Mouse (Mus musculus): ENCODE measurements around the gene Gckr. TPM values are rescaled to one million over a fixed set of nuclear protein-coding genes. Genes with fewer than 3 reads are reported as not detected.

Gene Gckr
- polyA plus RNA-seq, 1 experiment, result 0.48 TPM

DNA sequence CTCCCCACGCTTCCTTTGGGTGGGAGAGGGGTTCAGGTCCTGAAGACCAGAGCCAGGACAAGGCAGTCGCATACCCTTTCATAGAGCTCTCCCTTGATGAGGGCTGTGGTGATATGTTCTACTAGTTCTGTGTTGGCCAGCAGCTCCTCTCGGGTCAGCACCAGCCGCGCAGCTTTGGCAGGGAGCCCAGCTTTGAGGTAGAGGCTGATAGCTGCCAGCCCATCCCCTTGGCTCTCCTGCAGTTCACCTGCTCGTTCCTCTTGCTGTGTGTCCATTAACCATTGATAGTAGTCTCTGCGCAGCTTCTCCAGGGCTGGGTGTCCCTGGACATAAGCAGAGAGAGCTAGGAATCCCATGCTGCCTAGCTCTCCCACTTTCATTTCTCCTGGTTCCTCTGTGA is 31.1 kb upstream of the Gckr start:
- H3K27ac ChIP-seq (ENCODE audit: insufficient read depth, low read length), result no peak overlapping the region
- H3K36me3 ChIP-seq (ENCODE audit: control insufficient read depth, insufficient read depth, low read length, poor library complexity, severe bottlenecking), result no peaks in the 10 kb centered on the region
- H3K4me1 ChIP-seq (ENCODE audit: control insufficient read depth, insufficient read depth, low read length), result no peaks in the 10 kb centered on the region
- TF ChIP-seq CTCF (IDR thresholded peaks at IDR 0.05; ENCODE audit: low read depth, low read length) (no peak), POLR2A (IDR thresholded peaks at IDR 0.05; ENCODE audit: insufficient read depth, low read length) (no peak), EP300 (IDR thresholded peaks at IDR 0.05; ENCODE audit: insufficient read depth, low read depth, low read length) (no peak)
- no peaks in the 10 kb centered on the region for H3K27me3 ChIP-seq (ENCODE audit: control insufficient read depth, insufficient read depth, low read length, poor library complexity, severe bottlenecking)
- H3K9me3 ChIP-seq (replicated peaks; ENCODE audit: control insufficient read depth, insufficient read depth, low read length, poor library complexity, severe bottlenecking), result no peaks in the 10 kb centered on the region
- H3K9ac ChIP-seq (ENCODE audit: low read depth, poor library complexity, severe bottlenecking), result no peak overlapping the region
- no peak overlapping the region for H3K4me3 ChIP-seq (ENCODE audit: low read depth, low read length)

GRCm38 (mm10) chr5:31267686-31268085 is 29.6 kb upstream of the Gckr start:
- Histone ChIP-seq H3K36me3 (ENCODE audit: control insufficient read depth, insufficient read depth, low read length, poor library complexity, severe bottlenecking) (no peaks in the 10 kb centered on the region), H3K27ac (ENCODE audit: insufficient read depth, low read length) (no peak overlapping the region)
- TF ChIP-seq CTCF (IDR thresholded peaks at IDR 0.05; ENCODE audit: low read depth, low read length) (no peak), POLR2A (IDR thresholded peaks at IDR 0.05; ENCODE audit: insufficient read depth, low read length) (no peak), EP300 (IDR thresholded peaks at IDR 0.05; ENCODE audit: insufficient read depth, low read depth, low read length) (no peak)

GRCm38 (mm10) chr5:31273018-31273417 is 24.2 kb upstream of the Gckr start:
- H3K27ac ChIP-seq (ENCODE audit: insufficient read depth, low read length), result no peak overlapping the region
- H3K27me3 ChIP-seq (ENCODE audit: control insufficient read depth, insufficient read depth, low read length, poor library complexity, severe bottlenecking), result no peaks in the 10 kb centered on the region
- H3K4me3 ChIP-seq (ENCODE audit: low read depth, low read length), result no peak overlapping the region
- no peaks in the 10 kb centered on the region for H3K9me3 ChIP-seq (replicated peaks; ENCODE audit: control insufficient read depth, insufficient read depth, low read length, poor library complexity, severe bottlenecking)
- no peaks in the 10 kb centered on the region for H3K4me1 ChIP-seq (ENCODE audit: control insufficient read depth, insufficient read depth, low read length)
- TF ChIP-seq EP300 (IDR thresholded peaks at IDR 0.05; ENCODE audit: insufficient read depth, low read depth, low read length) (no peak), CTCF (IDR thresholded peaks at IDR 0.05; ENCODE audit: low read depth, low read length) (no peak), POLR2A (IDR thresholded peaks at IDR 0.05; ENCODE audit: insufficient read depth, low read length) (no peak)
- H3K9ac ChIP-seq (ENCODE audit: low read depth, poor library complexity, severe bottlenecking), result no peak overlapping the region
- no peaks in the 10 kb centered on the region for H3K36me3 ChIP-seq (ENCODE audit: control insufficient read depth, insufficient read depth, low read length, poor library complexity, severe bottlenecking)

More at GRCm38 (mm10) chr5:31267686-31268085, 29.6 kb upstream of the Gckr start:
- no peak overlapping the region for H3K9ac ChIP-seq (ENCODE audit: low read depth, poor library complexity, severe bottlenecking)
- no peaks in the 10 kb centered on the region for H3K4me1 ChIP-seq (ENCODE audit: control insufficient read depth, insufficient read depth, low read length)
- H3K9me3 ChIP-seq (replicated peaks; ENCODE audit: control insufficient read depth, insufficient read depth, low read length, poor library complexity, severe bottlenecking), result no peaks in the 10 kb centered on the region
- no peaks in the 10 kb centered on the region for H3K27me3 ChIP-seq (ENCODE audit: control insufficient read depth, insufficient read depth, low read length, poor library complexity, severe bottlenecking)
- no peak overlapping the region for H3K4me3 ChIP-seq (ENCODE audit: low read depth, low read length)

DNA sequence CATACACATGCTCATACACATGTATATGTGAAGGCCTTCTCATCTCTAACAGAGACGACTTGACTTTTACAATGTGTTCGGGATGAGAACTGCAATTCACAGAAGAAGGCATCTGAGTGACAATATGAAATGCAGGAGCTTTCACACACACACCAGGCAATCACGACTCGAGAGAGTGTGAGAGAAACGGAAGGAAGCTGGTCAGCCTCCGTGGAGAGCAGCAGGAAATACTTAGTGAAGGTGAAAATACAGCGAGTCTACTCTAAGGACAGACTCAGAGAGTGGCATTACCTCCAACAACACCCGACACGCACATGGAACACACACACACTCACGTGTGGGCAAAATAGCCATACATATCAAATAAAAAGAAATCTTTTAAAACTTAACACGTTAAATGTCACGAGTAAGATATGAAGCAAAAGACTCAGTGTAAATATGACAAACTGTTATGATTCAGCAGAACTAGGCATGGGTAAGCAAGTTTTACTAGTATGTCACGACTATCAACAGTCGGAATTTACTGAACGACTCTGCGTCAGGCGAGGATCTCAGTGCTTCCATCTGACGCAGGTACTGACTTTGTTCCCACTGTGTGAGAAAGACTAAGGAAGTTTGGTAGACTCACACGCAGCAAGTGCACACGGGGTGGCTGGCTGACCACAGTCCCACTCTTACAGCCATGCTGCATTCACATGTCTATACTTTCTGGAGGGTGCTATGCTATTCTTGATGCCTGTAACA is 17.8 kb upstream of the Gckr start:
- Histone ChIP-seq H3K36me3 (ENCODE audit: control insufficient read depth, insufficient read depth, low read length, poor library complexity, severe bottlenecking) (no peaks in the 10 kb centered on the region), H3K9me3 (replicated peaks; ENCODE audit: control insufficient read depth, insufficient read depth, low read length, poor library complexity, severe bottlenecking) (no peaks in the 10 kb centered on the region), H3K9ac (ENCODE audit: low read depth, poor library complexity, severe bottlenecking) (no peak overlapping the region), H3K4me3 (ENCODE audit: low read depth, low read length) (no peak overlapping the region), H3K27ac (ENCODE audit: insufficient read depth, low read length) (no peak overlapping the region), H3K27me3 (ENCODE audit: control insufficient read depth, insufficient read depth, low read length, poor library complexity, severe bottlenecking) (no peaks in the 10 kb centered on the region), H3K4me1 (ENCODE audit: control insufficient read depth, insufficient read depth, low read length) (no peaks in the 10 kb centered on the region)
- no peak for TF ChIP-seq POLR2A (IDR thresholded peaks at IDR 0.05; ENCODE audit: insufficient read depth, low read length)
- TF ChIP-seq EP300 (IDR thresholded peaks at IDR 0.05; ENCODE audit: insufficient read depth, low read depth, low read length), result no peak
- no peak for TF ChIP-seq CTCF (IDR thresholded peaks at IDR 0.05; ENCODE audit: low read depth, low read length)

GRCm38 (mm10) chr5:31288225-31288624 is 9.0 kb upstream of the Gckr start:
- no peaks in the 10 kb centered on the region for H3K27me3 ChIP-seq (ENCODE audit: control insufficient read depth, insufficient read depth, low read length, poor library complexity, severe bottlenecking)
- TF ChIP-seq POLR2A (IDR thresholded peaks at IDR 0.05; ENCODE audit: insufficient read depth, low read length), result no peak
- TF ChIP-seq EP300 (IDR thresholded peaks at IDR 0.05; ENCODE audit: insufficient read depth, low read depth, low read length), result no peak
- no peak for TF ChIP-seq CTCF (IDR thresholded peaks at IDR 0.05; ENCODE audit: low read depth, low read length)
- no peak overlapping the region for H3K4me3 ChIP-seq (ENCODE audit: low read depth, low read length)
- H3K36me3 ChIP-seq (ENCODE audit: control insufficient read depth, insufficient read depth, low read length, poor library complexity, severe bottlenecking), result no peaks in the 10 kb centered on the region
- H3K4me1 ChIP-seq (ENCODE audit: control insufficient read depth, insufficient read depth, low read length), result peaks cover 1% of the 10 kb centered on the region
- H3K27ac ChIP-seq (ENCODE audit: insufficient read depth, low read length), result no peak overlapping the region
- no peaks in the 10 kb centered on the region for H3K9me3 ChIP-seq (replicated peaks; ENCODE audit: control insufficient read depth, insufficient read depth, low read length, poor library complexity, severe bottlenecking)
- no peak overlapping the region for H3K9ac ChIP-seq (ENCODE audit: low read depth, poor library complexity, severe bottlenecking)

DNA sequence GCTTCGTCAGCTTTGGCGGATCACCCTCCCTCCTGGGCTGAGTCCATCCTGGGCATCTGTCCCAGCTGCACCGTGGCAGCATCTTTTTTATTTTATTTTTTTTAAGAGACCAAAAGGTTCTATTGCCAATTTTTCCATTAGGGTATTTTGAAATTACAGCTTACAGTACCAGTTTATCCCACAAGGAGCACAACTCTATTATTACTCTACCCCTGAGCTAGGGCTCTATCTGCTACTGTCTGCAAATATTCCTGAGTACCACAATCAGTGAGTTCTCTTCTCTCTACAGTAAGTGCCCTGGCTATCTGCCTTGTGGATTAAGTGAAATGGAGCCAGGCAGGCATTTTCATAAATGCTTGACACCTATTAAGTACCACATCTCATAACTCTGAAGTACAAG is 8.6 kb upstream of the Gckr start:
- Histone ChIP-seq H3K36me3 (ENCODE audit: control insufficient read depth, insufficient read depth, low read length, poor library complexity, severe bottlenecking) (no peaks in the 10 kb centered on the region), H3K27ac (ENCODE audit: insufficient read depth, low read length) (no peak overlapping the region), H3K27me3 (ENCODE audit: control insufficient read depth, insufficient read depth, low read length, poor library complexity, severe bottlenecking) (no peaks in the 10 kb centered on the region)

More for the DNA sequence above, 8.6 kb upstream of the Gckr start:
- no peak for TF ChIP-seq POLR2A (IDR thresholded peaks at IDR 0.05; ENCODE audit: insufficient read depth, low read length)
- no peak for TF ChIP-seq CTCF (IDR thresholded peaks at IDR 0.05; ENCODE audit: low read depth, low read length)
- no peak for TF ChIP-seq EP300 (IDR thresholded peaks at IDR 0.05; ENCODE audit: insufficient read depth, low read depth, low read length)
- Histone ChIP-seq H3K4me3 (ENCODE audit: low read depth, low read length) (no peak overlapping the region), H3K4me1 (ENCODE audit: control insufficient read depth, insufficient read depth, low read length) (peaks cover 1% of the 10 kb centered on the region), H3K9ac (ENCODE audit: low read depth, poor library complexity, severe bottlenecking) (no peak overlapping the region), H3K9me3 (replicated peaks; ENCODE audit: control insufficient read depth, insufficient read depth, low read length, poor library complexity, severe bottlenecking) (no peaks in the 10 kb centered on the region)

All from ES-Bruce4 (cell line).